Mouse (Mus musculus) E14TG2a.4 (cell line): Measurements from ENCODE around the gene Pilra.

ENCODE experiments used
- CTCF ChIP-seq: conservative IDR thresholded peaks from 2 replicates; pipeline ENCODE4 v1.5.1; 2014; ENCODE audit warnings: low read length
- NANOG ChIP-seq: IDR thresholded peaks from 2 replicates; pipeline ENCODE4 v1.6.1; 2014; ENCODE audit warnings: borderline replicate concordance, low read length, mixed read lengths
- POU5F1 ChIP-seq: IDR thresholded peaks from 2 replicates; pipeline ENCODE4 v1.6.1; 2014; ENCODE audit warnings: low read length, borderline replicate concordance

GRCm38 (mm10) chr5:137823455-137824045, 12.5 kb downstream of the Pilra start:
- TF ChIP-seq CTCF (no peak), POU5F1 (no peak), NANOG (no peak)
